Mouse (Mus musculus): ENCODE data around the gene Rp2. TPM values are rescaled to one million over a fixed set of nuclear protein-coding genes. Genes with fewer than 3 reads are reported as not detected.

The Rp2 gene
- total RNA-seq, 2 experiments from 2014 or later, result 14.6 to 18.6 TPM

GRCm38 (mm10) chrX:20419536-20419935, 55.3 kb downstream of the Rp2 start:
- no peak for DNase-seq (ENCODE audit: low spot score in 2 of 2)

GRCm38 (mm10) chrX:20425140-20425838, 61.0 kb downstream of the Rp2 start, which contains the start of gene Jade3:
TSS of gene Jade3 (plus strand) at chrX:20425688.
- peak; percentile 45 to 69 for DNase-seq (ENCODE audit: low spot score in 2 of 2)

- DNase-seq (ENCODE audit: low spot score in 2 of 2), result no peak
These were observed 61.7 kb downstream of the Rp2 start for GRCm38 (mm10) chrX:20425839-20426449.

Other genes starting within 250 kb of the Rp2 start
- gene Slc9a7, start 72.7 kb upstream of the Rp2 start, total RNA-seq (2021), result 10 to 100 TPM; 62.2 to 63.5 TPM
- 1 to 10 TPM; 7.8 to 9.9 TPM for gene Jade3, start 61.2 kb downstream of the Rp2 start, total RNA-seq (2021)
- under 1 TPM; 0.28 to 0.32 TPM for gene Rgn, start 185.3 kb downstream of the Rp2 start, total RNA-seq (2021)